Mouse (Mus musculus) MEL (cell line): ENCODE measurements at regions not wholly inside any gene's neighbourhood (a gene's known extent, or its start where the extent isn't known, plus 50 kb on each side); places are given as distances from the start of the nearest gene placed in this dataset.
"Not testable (repeated sequence)": the region's sequence is repeated elsewhere in the genome, so short reads cannot be mapped to it uniquely, and the experiment has no call there.

ENCODE experiments used
- DNase-seq: peaks from one replicate; pipeline ENCODE4 v3.0.0; 2011; ENCODE audit warnings: low read depth, low spot score
- H3K27ac ChIP-seq: 2 replicates; pipeline ENCODE4 v1.5.1; 2012; ENCODE audit warnings: low read depth, mild to moderate bottlenecking, control low read depth, low read length, moderate library complexity; ENCODE audit not compliant: control insufficient read depth
- H3K27me3 ChIP-seq, 2 experiments: fragments of 150-350 bp in 1 of 2; sonication (generic) in 1 of 2; 2 replicates each; pipeline ENCODE4 v1.6.1; 2012; ENCODE audit warnings: low read length in 2 of 2, mild to moderate bottlenecking in 2 of 2, improper control_type of control experiment in 1 of 2, moderate library complexity in 1 of 2; ENCODE audit not compliant: insufficient read depth in 2 of 2, control insufficient read depth in 1 of 2
- H3K36me3 ChIP-seq, 2 experiments: 2 replicates each; pipeline ENCODE4 v1.6.1; 2012 to 2014; ENCODE audit warnings: low read length in 2 of 2, improper control_type of control experiment in 1 of 2, inconsistent platforms in 1 of 2, mild to moderate bottlenecking in 1 of 2; ENCODE audit not compliant: insufficient read depth in 2 of 2, control insufficient read depth in 1 of 2
- H3K4me1 ChIP-seq, 2 experiments: fragments of 150-350 bp in 1 of 2; sonication (generic) in 1 of 2; 2 replicates each; pipeline ENCODE4 v1.6.1; 2012; ENCODE audit warnings: low read length in 2 of 2, improper control_type of control experiment in 1 of 2, mild to moderate bottlenecking in 1 of 2; ENCODE audit not compliant: insufficient read depth in 2 of 2, control insufficient read depth in 1 of 2
- H3K4me3 ChIP-seq, 2 experiments: fragments of 150-350 bp in 1 of 2; sonication (generic) in 1 of 2; 2 replicates each; pipeline ENCODE4 v1.5.1; 2012; ENCODE audit warnings: low read depth in 2 of 2, low read length in 2 of 2, mild to moderate bottlenecking in 2 of 2, moderate library complexity in 2 of 2, control low read depth in 1 of 2, improper control_type of control experiment in 1 of 2; ENCODE audit not compliant: control insufficient read depth in 1 of 2, insufficient read depth in 1 of 2
- H3K79me2 ChIP-seq: 2 replicates; pipeline ENCODE4 v1.6.1; 2012; ENCODE audit warnings: mild to moderate bottlenecking, low read length, moderate library complexity; ENCODE audit not compliant: control insufficient read depth, poor library complexity, insufficient read depth
- H3K9ac ChIP-seq: 2 replicates; pipeline ENCODE4 v1.6.1; 2012; ENCODE audit warnings: low read depth, mild to moderate bottlenecking, control low read depth, low read length, moderate library complexity; ENCODE audit not compliant: control insufficient read depth, poor library complexity, severe bottlenecking
- H3K9me3 ChIP-seq: fragments of 150-350 bp; sonication (generic); replicated peaks from 2 replicates; pipeline ENCODE4 v1.6.1; 2012; ENCODE audit warnings: mild to moderate bottlenecking, low read length, improper control_type of control experiment, moderate library complexity; ENCODE audit not compliant: insufficient read depth
- E2F4 ChIP-seq: IDR thresholded peaks from 2 replicates; pipeline ENCODE4 v1.6.1; 2011; ENCODE audit warnings: low read depth, low read length, improper control_type of control experiment, borderline replicate concordance
- ELF1 ChIP-seq: IDR thresholded peaks from 2 replicates; pipeline ENCODE4 v1.6.1; 2014; ENCODE audit warnings: low read depth, mild to moderate bottlenecking, inconsistent platforms, low read length, improper control_type of control experiment, moderate library complexity
- EP300 ChIP-seq, 2 experiments: IDR thresholded peaks; 2 replicates each; pipeline ENCODE4 v1.6.1; 2011; ENCODE audit warnings: improper control_type of control experiment in 2 of 2, low read length in 2 of 2, low read depth in 1 of 2, mild to moderate bottlenecking in 1 of 2
- GABPA ChIP-seq: IDR thresholded peaks from 2 replicates; pipeline ENCODE4 v1.6.1; 2012; ENCODE audit warnings: low read depth, mild to moderate bottlenecking, inconsistent platforms, low read length, improper control_type of control experiment, moderate library complexity
- GATA1 ChIP-seq: IDR thresholded peaks from 2 replicates; pipeline ENCODE4 v1.6.1; 2011; ENCODE audit warnings: low read depth, low read length, improper control_type of control experiment
- MAFK ChIP-seq: IDR thresholded peaks from 2 replicates; pipeline ENCODE4 v1.6.1; 2011; ENCODE audit warnings: low read depth, mild to moderate bottlenecking, low read length, improper control_type of control experiment, borderline replicate concordance
- MAX ChIP-seq: IDR thresholded peaks from 2 replicates; pipeline ENCODE4 v1.6.1; 2011; ENCODE audit warnings: low read length, improper control_type of control experiment
- MEF2A ChIP-seq: IDR thresholded peaks from 2 replicates; pipeline ENCODE4 v1.6.1; 2014; ENCODE audit warnings: low read depth, mild to moderate bottlenecking, inconsistent platforms, low read length, improper control_type of control experiment; ENCODE audit not compliant: poor library complexity, insufficient replicate concordance, severe bottlenecking; ENCODE audit errors: extremely low read depth
- MYB ChIP-seq: IDR thresholded peaks from 2 replicates; pipeline ENCODE4 v1.6.1; 2011; ENCODE audit warnings: mild to moderate bottlenecking, low read depth, low read length, improper control_type of control experiment
- NELFE ChIP-seq: IDR thresholded peaks from 2 replicates; pipeline ENCODE4 v1.6.1; 2011; ENCODE audit warnings: low read depth, low read length, improper control_type of control experiment
- POLR2A ChIP-seq, 2 experiments: IDR thresholded peaks; 2 replicates each; pipeline ENCODE4 v1.6.1; 2011 to 2012; ENCODE audit warnings: low read length in 2 of 2, mild to moderate bottlenecking in 2 of 2, control low read depth in 1 of 2, improper control_type of control experiment in 1 of 2, low read depth in 1 of 2, moderate library complexity in 1 of 2; ENCODE audit not compliant: control insufficient read depth in 1 of 2, insufficient read depth in 1 of 2, poor library complexity in 1 of 2
- RAD21 ChIP-seq: IDR thresholded peaks from 2 replicates; pipeline ENCODE4 v1.6.1; 2011; ENCODE audit warnings: mild to moderate bottlenecking, low read depth, low read length, improper control_type of control experiment
- TAL1 ChIP-seq: IDR thresholded peaks from 2 replicates; pipeline ENCODE4 v1.6.1; 2012; ENCODE audit warnings: mild to moderate bottlenecking, inconsistent platforms, low read length, moderate library complexity, mixed read lengths
- UBTF ChIP-seq: IDR thresholded peaks from 2 replicates; pipeline ENCODE4 v1.6.1; 2012; ENCODE audit warnings: low read depth, mild to moderate bottlenecking, inconsistent platforms, low read length, improper control_type of control experiment, moderate library complexity, borderline replicate concordance; ENCODE audit not compliant: insufficient read depth
- ZMIZ1 ChIP-seq: IDR thresholded peaks from 2 replicates; pipeline ENCODE4 v1.6.1; 2012; ENCODE audit warnings: low read depth, mild to moderate bottlenecking, inconsistent platforms, low read length, improper control_type of control experiment, moderate library complexity

DNA sequence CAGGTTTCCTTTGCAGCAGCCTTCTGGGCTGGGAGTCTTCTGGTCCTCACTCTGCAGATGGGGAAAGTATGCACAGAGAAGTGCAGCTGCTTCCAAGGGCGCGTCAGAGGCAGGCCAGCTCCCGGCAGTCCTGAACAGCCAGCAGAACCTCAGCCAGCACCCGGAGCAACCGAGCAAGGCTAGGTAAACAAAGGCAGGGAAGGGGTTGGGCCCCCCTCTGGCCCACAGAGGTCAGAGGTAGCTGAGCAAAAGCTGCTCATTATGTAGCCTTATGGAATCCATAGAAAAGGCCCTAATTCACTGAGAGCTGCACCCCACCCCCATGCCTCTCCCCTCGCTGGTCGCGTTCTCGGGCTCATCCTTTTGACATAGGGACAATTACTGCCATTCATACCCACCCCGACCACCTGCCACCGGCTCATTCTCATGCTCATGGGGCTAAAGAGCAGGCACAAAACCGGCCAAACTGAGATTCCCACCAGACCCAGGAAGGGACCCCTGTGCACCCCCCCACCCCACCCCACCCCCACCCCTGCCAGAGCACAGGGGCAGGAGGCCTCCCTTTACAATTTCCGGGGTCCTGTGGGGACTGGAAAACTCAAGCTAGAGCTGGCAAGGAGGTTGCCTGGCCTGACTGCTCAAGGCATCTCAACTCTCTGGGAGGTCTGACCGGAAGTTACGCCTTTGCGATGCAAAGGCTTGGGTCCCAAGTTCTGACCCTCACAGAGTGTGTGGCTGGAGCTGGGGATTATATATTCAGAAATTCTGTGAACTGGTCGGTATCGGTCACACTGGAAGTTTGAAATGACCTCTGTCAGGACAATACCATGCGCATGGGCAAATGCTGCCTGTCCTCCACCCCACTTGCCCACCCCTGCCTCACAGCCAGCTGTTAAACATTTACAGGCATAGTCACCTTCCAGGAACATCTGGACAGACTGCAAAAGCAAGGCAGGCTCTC is 59.0 kb upstream of the Fzd7 start:
- no peak for DNase-seq
- Histone ChIP-seq H3K79me2 (no peaks in the 10 kb centered on the region), H3K9ac (no peak overlapping the region), H3K4me1 (no peaks in the 10 kb centered on the region), H3K4me3 (no peak overlapping the region), H3K27ac (no peak overlapping the region), H3K36me3 (no peaks in the 10 kb centered on the region), H3K27me3 (peaks cover 6 to 7% of the 10 kb centered on the region in 2 experiments; a peak in 3 of 4 replicates), H3K9me3 (no peaks in the 10 kb centered on the region)
- TF ChIP-seq MAX (no peak), MYB (no peak), ZMIZ1 (no peak), UBTF (no peak), POLR2A (IDR thresholded peaks at IDR 0.05; ENCODE audit: control insufficient read depth in 1 of 2, insufficient read depth in 1 of 2, low read depth in 1 of 2, low read length in 2 of 2, poor library complexity in 1 of 2) (no peak), GATA1 (no peak), MEF2A (no peak), RAD21 (no peak), E2F4 (no peak), NELFE (no peak), TAL1 (no peak), EP300 (IDR thresholded peaks at IDR 0.05; ENCODE audit: low read depth in 1 of 2, low read length in 2 of 2) (no peak), ELF1 (no peak), MAFK (no peak), GABPA (no peak)

GRCm38 (mm10) chr1:59425771-59426170 is 56.5 kb upstream of the Fzd7 start:
- H3K4me1 ChIP-seq: not testable (repeated sequence)

More at GRCm38 (mm10) chr1:59425771-59426170, 56.5 kb upstream of the Fzd7 start:
- not testable (repeated sequence) for H3K4me3 ChIP-seq, H3K79me2 ChIP-seq, H3K9me3 ChIP-seq, H3K36me3 ChIP-seq, DNase-seq, H3K9ac ChIP-seq, H3K27me3 ChIP-seq, H3K27ac ChIP-seq
